Mouse (Mus musculus): Measurements from ENCODE around the gene Mymk.

The Mymk gene

DNA sequence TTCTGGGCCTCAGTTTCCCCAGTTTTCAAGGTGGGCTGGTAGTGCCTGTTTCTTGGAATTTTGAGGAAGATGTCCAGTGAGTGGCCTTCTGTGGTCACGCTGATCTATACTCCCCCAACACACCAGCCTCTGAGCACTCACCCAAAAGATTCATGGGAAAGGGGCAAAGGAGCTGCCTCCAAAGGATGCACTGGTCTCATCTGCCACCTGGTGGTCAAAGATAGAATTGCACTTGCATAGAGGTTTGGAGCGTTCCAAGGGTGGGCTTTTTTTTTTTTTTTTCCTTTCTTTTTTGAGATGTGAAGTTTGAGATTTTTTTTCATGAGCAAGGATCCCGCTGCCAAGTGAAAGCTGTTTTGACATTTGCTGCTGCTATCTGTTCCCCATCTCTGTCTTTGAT, 33.4 kb downstream of the Mymk start:
- in situ Hi-C loops (cut with MboI, MseI): no loop called here

GRCm38 (mm10) chr2:27037008-27037407, 35.0 kb downstream of the Mymk start:
- in situ Hi-C loops (cut with MboI, MseI): no loop called here

DNA sequence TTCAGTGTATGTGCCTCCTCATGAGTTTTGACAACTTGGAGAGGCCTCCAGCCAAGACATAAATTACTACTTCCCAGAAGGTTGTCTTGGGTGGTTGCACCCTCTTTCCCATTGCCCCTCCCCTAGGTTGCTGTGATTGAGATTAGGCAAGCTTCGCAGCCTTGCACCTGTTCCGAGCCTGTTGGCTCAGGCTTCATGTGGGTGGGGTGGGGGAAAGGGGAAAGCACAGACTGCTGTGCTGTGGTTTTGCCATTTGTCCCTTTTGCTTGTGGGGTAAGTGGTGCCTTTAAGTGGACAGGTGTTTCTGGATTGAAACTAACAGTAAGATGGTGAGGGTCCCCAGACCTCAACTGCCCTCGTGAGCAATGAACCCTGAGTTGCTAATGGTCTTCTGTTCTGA, 36.0 kb downstream of the Mymk start:
- in situ Hi-C loops (cut with MboI, MseI): no loop called here

GRCm38 (mm10) chr2:27032361-27032760, 39.6 kb downstream of the Mymk start:
- in situ Hi-C loops (cut with MboI, MseI): loop anchor here (5.0 kb wide), 1 partner anchor 390 kb away; no protein-coding TSS in a partner anchor

DNA sequence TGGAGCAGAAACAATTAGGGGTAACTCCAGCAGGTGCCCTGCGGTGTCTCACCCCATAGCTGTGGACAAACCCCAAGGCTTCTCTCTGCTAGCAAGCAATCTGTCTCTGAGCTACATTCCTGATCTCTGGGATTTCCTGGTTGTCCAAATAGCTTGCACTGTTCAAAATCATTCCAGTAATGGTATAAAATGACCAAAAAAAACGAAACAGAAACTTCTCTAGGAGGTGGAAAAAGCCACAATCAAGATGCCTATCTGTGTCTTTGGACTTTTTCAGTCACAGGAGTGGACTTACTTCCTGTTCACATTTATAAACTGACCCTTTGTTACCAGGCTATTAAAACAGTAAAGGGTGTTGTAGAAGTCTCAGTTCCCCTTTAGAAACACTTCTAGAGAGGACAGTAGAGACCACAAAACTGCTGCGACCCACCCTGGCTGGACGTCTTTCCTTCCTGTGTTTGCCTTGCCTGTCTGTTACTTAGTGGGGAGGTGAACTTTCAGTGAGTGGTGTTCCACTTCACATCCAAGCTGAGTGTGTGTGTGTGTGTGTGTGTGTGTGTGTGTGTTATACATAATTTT, 43.5 kb downstream of the Mymk start:
- in situ Hi-C loops (cut with MboI, MseI): loop anchor here (5.0 kb wide), 1 partner anchor 96 kb away; the partner anchor contains the start of genes Stkld1 and Surf4

GRCm38 (mm10) chr2:27027618-27028436, 44.2 kb downstream of the Mymk start, which contains the start of gene Slc2a6:
TSS of gene Slc2a6 (minus strand) at chr2:27027998.
- in situ Hi-C loops (cut with MboI, MseI): loop anchor here (5.0 kb wide), 1 partner anchor 96 kb away; the partner anchor contains the start of genes Stkld1 and Surf4

DNA sequence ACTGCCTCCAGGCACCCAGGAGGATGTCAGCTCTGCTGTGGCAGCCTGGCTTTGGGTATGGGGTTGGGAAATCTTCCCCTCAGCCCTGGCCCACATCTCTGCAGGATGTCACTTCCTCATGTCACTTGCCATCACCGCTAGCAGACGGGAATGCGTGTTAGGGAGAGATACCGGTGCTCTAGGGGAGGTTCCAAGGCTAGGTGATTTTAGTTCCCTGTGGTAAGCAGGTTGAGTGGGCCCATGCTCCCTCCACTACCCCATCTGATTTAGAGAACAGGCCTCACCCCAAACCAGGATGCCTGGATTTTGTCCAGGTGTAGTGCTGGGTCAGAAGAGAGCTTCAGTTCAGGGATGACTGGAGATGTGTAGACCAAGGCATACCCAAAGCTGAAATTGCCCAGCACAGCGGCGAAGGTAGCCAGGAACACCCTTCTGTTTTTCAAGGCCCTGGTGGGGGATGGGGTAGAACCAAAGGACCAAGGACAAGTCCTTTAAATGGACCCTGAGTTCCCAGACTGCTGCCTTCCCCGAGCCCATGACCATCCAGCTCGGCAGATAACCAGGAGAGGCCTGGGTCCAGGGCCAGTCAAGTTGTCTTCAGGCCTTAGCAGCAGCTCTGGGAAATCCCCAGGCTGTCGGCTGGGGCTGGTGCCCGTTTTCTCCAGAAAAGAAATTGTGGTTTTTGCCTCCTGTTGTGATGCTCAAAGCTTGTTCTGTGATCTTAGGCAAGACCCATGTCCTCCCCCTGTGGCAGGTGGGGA, 44.9 kb downstream of the Mymk start:
- in situ Hi-C loops (cut with MboI, MseI): loop anchor here (5.0 kb wide), 1 partner anchor 95 kb away; the partner anchor contains the start of genes Stkld1 and Surf4

DNA sequence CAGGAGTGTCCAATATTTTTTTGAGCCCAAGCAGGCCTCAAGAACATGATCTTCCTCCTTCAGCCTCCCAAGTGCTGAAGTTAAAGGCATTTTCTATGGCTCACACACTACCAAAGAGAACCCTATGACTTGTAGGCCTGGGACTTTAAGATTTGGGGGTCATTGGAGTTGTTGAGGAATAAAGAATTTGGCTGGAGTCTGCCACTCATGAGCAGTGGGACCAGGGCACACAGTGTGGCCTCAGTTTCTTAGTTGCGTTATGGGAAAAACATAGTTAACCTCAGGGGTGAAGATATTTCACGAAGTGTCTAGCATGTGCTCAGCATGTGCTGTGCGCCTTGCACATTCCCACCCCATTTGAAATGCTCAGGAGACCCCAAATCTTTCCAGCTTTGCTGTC, 45.6 kb downstream of the Mymk start:
- in situ Hi-C loops (cut with MboI, MseI): loop anchor here (5.0 kb wide), 1 partner anchor 94 kb away; the partner anchor contains the start of genes Stkld1 and Surf4

DNA sequence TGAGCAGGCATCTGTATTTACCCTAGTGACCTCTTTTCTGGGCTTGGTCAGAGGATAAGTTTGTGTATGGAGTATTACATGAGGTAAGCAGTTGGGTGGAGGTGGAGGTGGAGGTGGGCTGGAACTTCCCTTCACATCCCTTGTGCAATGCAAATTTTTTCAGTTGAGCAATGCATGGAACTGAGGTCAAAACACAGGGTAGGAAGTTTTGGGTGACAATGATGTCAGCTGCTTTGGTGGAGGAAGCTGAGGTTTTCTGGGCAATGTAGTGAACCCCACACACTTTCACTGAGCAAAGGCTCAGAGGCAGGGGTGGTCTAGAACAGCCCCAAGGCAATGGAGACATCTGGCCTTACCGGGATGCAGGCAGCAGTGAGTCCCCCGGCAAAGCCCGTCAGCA, 46.4 kb downstream of the Mymk start:
- in situ Hi-C loops (cut with MboI, MseI): loop anchor here (5.0 kb wide), 1 partner anchor 93 kb away; the partner anchor contains the start of genes Stkld1 and Surf4

DNA sequence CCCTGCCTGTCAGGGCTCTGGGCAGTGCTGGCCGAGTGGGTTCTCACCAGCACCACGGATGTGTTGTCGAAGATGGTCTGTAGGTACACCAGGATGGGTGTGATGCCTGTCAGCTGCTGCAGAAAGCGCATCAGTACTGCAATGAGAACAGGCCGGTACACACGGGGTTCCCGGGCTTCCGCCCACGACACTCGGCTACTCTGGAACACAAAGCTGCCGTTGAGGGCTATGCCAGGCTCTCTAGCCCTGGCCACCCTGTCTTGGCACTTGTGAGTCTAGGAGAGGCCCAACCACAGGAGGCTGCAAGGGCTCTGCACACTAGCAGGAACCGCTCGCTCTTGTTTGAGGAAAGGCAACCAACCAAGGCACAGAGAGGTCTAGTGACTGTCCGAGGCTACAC, 47.8 kb downstream of the Mymk start:
- in situ Hi-C loops (cut with MboI, MseI): no loop called here

- in situ Hi-C loops (cut with MboI, MseI): no loop called here
Observed at GRCm38 (mm10) chr2:27022612-27023011, 49.4 kb downstream of the Mymk start.

- in situ Hi-C loops (cut with MboI, MseI): no loop called here
Observed at GRCm38 (mm10) chr2:27021103-27021502, 50.9 kb downstream of the Mymk start.

DNA sequence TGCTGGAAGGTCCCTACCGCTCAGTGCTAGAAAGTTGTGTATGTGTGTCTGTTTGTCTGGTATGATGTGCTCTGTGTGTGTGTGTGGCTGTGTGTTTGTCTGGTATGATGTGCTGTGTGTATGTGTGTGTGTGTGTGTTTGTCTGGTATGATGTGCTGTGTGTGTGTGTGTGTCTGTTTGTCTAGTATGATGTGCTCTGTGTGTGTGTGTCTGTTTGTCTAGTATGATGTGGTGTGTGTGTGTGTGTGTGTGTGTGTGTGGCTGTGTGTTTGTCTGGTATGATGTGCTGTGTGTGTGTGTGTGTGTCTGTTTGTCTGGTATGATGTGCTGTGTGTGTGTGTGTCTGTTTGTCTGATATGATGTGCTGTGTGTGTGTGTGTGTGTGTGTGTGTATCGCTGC, 52.4 kb downstream of the Mymk start:
- in situ Hi-C loops (cut with MboI, MseI): no loop called here

- in situ Hi-C loops (cut with MboI, MseI): no loop called here
Observed at GRCm38 (mm10) chr2:27017802-27018201, 54.2 kb downstream of the Mymk start.

Data from T-helper 1 cell (primary cell).